Mouse (Mus musculus) cortical plate, adult 2 months (tissue): ENCODE data around the gene Nlk.

Experiments used
- CTCF ChIP-seq: fragments of 200-500 bp; IDR thresholded peaks from 2 replicates; pipeline ENCODE4 v1.5.1; 2011; ENCODE audit warnings: mild to moderate bottlenecking, control low read depth, low read length; ENCODE audit not compliant: insufficient read depth; ENCODE audit errors: extremely low read depth
- POLR2A ChIP-seq: fragments of 200-500 bp; IDR thresholded peaks from 2 replicates; pipeline ENCODE4 v1.6.1; 2011; ENCODE audit warnings: mild to moderate bottlenecking, low read length, control low read depth; ENCODE audit not compliant: insufficient read depth; ENCODE audit errors: extremely low read depth

DNA sequence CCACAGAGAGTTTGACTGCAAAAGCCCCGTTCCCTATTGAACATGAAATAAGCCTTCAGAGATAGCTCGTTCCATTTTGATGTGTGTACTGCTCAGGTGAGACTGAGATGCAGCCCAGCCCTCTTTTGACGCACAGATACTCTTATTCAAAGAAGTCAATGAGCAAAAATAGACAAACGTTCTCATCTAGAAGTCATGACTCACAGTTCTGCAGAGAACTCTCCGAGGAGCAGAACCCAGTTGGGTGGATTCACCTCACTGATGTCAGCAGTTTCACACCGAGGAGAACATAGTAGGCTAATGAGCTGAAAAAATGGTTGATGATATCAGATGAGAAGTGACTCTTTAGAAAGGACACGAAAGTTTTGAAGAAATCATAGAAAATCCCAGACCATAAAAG lies 49.1 kb upstream of the Nlk start:
- TF ChIP-seq CTCF: no peak
- TF ChIP-seq POLR2A: no peak
